Mouse (Mus musculus): ENCODE data around the gene Slc25a12.

The Slc25a12 gene

DNA sequence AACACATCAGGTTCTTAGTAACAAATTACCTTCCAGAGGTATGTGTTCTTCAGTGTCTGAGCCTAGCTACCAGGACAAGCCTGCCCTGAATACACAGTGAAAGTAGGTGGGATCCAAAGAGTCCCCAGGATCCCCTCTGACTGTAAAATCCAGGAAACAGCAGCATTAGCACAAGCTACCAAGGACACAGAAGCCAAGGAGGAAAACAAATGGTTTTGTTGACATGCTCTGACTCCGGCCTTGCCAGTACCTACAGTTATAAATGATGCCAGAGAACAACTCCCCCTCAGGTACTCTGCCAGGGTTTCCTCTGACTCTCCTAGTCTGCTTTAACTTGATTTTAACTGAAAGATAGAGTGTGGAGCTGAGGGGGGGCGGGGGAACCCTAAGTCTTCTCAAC is 18.0 kb downstream of the Slc25a12 start:
- DNase-seq, result no peak

- DNase-seq, result no peak
Measured at GRCm38 (mm10) chr2:71347732-71348490, 19.6 kb downstream of the Slc25a12 start.

DNA sequence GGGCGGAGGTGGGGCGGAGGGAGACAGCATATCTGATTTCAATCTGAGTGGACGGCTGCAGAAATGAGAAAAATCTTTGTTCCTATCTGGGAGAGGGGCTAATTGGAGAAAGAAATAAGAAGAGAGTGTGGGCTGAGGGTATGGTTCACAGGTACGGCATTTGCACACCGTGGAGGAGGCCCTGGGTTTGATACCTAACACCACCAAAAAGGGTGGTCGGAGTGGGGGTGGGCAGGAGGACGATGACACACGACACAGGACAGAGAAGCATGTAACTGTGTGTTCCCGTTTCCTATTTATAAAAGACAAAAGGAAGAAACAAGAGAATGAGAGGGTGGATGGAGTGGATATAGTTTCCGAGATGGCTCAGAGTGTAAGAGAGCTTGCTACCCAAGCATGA is 20.4 kb downstream of the Slc25a12 start:
- DNase-seq, result no peak

DNA sequence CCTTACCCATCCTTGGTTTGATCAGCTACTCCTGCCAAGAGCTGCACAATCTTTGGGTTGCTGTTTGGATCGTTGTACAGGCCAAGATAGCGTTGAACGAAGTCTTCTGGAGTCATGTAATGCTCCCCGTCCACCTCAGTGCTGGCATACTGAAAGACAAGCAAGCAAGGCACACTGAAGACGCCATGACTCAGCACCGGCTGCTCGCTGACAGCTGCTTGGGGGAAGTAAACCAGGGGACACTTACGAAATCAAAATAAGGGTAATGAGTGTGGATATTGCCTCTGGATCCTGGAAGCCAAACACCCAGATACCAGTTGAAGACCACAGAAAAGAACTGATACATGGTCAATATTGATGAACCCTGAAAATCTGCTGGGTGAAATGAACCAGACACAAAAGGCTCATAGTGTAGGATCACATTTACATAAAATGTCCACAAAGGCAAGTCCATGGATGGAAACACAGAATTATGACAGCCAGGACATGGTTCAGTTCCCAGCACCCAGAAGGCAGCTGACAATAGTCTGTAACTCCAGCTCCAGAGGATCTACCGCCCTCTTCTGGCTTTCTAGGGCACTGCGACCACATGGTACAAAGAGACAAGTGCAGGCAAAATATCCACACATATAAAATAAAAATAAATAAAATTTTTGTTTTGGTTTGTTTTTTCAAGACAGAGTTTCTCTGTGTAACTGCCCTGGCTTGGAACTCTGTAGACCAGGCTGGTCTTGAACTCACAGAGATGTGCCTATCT is 23.5 kb downstream of the Slc25a12 start:
- DNase-seq, result no peak

DNA sequence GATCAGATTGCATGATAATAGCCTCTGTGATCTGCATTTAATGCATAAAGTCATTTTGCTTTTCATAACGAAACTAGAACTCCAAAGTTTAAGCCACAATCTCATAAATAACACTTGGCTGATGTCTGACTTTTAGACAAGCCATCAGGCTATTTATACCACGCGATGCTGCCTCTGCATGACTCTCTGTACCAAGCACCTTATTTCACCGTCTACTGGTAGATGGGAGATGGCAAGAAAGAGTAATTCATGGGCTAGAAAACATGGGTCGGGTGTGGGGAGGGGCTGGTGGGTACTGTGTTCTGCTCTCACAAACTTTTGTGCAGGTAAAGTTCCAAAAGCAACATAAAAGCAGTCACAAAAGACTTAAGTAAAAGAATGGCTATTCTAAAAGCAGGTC is 27.4 kb downstream of the Slc25a12 start:
- DNase-seq, result no peak

DNA sequence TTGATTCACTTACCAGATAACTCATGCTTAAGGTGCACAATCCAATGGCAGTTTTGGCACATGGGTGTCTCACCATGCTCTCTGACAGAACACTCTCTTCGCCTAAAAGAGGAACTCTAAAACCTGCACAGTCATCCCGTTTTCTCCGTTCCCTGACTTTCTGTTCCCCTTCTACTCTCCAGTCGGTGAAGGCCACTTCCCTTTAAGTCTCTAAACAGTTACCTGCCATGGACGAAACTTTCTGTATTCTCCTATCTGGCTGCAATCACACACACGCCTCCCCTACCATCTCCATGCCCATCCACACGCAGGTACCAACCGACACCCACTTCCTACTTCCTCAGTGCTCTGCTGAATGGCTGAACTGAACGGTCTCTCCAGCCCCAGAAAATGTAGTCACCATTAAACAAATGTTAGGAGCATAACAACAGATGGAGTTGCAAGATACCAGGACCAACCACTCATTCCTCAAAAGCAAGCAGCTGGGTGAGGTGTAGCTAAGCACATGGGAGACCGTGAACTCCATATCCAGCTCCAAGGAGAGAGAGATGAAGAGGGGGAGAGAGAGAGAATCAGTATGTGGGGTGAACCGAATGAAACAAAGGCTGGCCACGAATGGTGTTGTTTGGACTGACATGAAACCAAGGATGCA is 29.3 kb downstream of the Slc25a12 start:
- DNase-seq, result peak in 1 of 2 experiments; percentile 5

DNA sequence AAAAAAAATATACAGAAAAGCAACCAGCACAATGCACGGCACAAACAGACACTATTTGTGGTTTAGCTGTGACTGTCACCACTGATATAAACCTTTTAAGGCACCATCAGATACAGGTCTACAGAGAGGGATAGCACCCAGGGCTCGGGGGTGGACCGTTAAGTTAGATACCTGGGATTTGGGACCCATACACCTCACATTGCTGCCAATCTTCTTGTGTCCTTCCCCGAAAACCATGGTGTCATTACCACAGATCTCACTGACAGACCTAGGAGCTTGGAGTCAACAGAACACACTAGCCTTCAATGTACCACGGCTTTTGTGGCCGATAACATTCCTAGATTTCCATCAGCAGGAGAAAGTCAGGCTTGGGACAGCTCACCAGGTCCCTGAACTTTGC is 30.9 kb downstream of the Slc25a12 start:
- DNase-seq, result peak in 1 of 2 experiments; percentile 17

GRCm38 (mm10) chr2:71336209-71336608 is 31.3 kb downstream of the Slc25a12 start:
- peak in 1 of 2 experiments; percentile 1 for DNase-seq

DNA sequence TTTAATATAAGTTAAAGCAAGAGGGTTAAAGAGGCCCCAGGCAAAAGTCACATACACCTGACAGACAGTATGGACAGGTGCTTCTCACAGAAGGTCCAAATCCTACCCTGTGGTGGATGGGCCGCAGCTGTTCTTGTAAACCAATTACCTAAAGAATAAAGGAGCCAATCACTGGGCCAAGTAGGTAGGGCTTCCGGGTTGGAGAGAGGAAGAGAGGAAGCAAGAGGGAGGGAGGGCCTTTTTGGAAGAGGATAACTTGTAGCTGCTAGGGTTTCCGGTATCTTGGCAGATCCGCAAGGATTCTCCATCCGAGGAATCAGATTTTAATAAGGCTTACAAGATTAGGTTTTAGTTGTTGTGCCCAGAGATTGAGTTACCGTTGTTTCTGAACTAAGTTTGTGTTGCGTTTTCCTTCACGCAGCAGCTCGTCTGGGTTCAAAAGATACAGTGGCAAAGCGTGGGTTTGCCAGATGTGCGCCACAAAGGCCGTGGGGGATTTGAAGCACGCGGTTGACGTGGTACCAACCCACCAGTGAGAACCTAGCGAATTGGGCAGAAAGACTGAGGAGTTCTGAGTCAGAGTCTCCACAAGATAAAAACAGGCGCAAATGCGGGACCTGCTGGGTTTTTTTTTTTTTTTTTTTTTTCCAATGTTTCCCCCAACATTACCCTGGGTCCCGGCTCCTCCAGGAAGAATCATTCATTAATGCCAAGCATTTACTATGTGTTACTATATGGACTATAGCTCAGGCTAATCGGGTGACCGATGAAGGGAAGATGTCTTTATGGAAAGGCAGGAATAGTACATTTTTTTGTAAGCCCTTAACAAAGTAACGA is 33.3 kb downstream of the Slc25a12 start:
- DNase-seq, result peak in 1 of 2 experiments; percentile 15

- no peak for DNase-seq
Measured at GRCm38 (mm10) chr2:71329761-71330160, 37.8 kb downstream of the Slc25a12 start.

DNA sequence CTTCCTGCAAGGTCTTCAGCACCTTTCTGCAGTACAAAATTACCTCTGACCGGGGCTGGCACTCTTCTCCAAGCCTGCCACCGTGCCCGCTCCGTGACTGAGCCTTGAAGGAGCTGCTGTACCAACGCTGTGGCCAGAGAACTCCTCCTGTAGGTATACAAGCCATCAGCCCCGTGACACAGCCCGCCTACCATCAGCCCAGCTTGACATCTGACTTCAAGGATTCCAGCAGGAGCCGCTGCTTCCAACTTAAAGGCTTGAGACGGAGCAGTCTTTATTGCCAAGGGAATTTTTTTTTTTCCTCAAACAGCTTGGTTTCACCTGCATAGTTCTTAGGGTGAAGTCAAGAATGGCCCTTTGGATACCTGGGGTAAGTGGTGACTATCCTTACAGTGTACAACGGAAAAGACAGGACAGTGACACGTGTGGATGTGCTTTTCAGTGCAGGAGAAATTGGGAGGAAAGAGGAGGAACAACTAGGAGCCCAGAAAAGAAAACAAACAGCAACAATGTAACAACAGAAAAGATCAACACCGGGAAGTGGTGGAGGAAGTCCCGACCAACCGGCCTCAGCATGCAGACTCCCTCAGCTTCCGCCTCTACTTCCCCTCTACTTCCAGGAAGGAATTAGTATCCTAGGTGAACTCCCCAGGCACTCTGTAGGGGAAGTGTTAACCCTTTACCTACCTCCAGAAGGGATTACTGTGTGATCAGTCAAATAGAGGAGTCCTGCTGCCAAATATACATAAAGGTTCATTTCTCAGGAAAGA is 39.0 kb downstream of the Slc25a12 start:
- DNase-seq, result no peak

DNA sequence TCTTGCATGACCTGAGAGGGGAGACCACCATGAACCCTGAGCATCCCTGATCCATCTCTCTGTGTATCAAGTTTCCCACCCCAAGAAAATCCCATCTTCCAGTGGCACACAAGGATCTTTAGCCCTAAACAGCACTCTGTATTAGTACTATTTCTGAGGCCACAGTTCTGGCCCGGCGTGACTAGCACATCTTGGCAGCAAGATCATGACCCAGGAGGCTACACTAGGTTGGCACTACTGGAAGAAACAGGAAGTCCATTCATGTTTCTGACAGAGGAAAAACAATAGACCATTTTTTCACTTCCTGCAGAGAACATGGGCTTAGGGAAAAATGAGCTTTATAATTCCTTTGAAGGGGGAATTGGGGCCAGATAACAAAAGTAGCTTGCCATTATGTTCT is 39.8 kb downstream of the Slc25a12 start:
- no peak for DNase-seq

DNA sequence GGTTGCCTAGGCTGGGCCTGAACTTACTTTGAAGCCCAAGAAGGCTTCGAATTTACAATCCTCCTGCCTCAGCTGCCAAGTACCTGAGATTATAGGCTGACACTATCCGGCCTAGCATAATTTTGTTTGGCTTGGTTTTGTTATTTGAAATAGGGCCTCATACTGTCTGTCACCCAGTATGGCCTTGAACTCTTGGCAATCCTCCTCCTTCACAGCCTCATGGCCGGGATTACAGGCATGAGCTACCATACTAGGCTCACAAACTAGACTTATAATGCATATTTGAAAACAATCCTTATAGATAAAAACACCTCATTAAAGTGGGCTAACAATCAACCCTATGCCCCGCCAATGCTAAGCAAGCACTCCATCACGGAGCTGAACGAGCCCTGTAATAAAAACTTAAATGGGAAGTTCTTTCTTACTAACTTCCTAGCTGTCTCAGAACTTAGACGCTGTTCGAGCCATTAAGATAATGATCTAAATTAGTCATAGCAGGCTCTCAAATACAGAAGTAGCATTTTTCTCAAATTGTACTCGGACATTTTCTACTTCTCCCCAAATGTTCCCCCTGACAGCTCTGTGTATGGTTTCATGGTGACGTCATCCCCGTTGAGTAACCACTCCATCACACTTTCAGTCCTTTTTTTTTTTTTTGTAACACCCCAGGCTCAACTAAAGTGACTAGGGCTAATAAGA is 40.6 kb downstream of the Slc25a12 start:
- DNase-seq, result no peak

- no peak for DNase-seq
Measured at GRCm38 (mm10) chr2:71323886-71324285, 43.7 kb downstream of the Slc25a12 start.

DNA sequence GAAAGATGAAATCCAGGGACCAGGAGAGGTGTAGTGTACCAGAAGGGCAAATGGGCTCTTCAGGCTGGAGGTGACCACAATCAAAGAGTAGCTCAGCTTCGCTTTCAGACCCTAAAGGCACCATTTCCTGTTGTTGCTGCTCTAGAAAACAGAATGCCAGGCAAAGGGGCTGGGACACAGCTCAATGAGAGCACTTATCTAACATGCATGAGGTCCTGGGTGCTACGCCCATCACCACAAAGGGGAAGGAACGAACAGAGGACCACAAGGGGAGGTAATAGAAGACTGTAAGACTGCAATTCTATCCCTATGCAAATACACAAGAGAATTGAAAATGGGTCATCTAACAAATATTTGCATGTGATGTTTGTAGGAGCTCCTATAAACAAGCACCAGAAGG is 46.1 kb downstream of the Slc25a12 start:
- DNase-seq, result no peak

GRCm38 (mm10) chr2:71316116-71316789 is 51.3 kb downstream of the Slc25a12 start:
- no peak for DNase-seq

DNA sequence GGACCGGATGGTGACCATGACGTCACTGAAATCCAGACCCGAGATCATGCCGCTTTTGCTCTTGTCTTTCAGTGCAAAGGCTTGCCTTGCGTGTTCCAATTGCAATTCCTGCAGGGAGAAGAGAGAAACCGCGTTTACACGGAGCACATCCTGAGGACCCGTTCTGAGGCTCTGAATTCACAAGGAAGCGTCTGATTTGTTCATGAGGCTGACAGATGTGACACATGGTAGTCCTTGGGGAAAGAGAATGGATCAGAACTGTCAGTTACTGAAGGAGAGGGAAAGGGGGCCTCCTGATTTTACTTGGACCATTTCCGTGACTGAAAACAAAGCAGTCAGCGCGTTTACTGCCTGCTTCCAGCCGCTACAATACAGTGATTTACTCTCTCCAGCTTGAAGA is 52.5 kb downstream of the Slc25a12 start:
- no peak for DNase-seq

- no peak for DNase-seq
Measured at GRCm38 (mm10) chr2:71314080-71314479, 53.5 kb downstream of the Slc25a12 start.

- no peak for DNase-seq
Measured at GRCm38 (mm10) chr2:71312067-71312466, 55.5 kb downstream of the Slc25a12 start.

DNA sequence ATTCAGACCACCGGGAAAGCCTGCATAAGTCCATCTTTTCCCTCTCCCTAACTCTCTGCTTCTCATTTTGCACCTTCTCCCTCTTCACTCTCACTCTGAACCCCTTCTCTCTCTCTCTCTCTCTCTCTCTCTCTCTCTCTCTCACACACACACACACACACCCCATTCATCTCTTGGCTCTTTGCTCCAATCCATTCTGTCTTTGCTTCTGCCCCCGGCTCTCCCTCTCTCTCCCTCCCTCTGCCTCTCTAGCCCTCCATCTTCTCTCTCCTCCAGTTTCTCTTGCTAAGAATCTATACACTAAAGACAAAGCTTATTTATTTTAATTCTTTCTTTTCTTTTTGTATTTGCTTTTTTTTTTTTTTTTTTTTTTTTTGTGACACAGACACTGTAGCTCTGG is 57.8 kb downstream of the Slc25a12 start:
- no peak for DNase-seq

DNA sequence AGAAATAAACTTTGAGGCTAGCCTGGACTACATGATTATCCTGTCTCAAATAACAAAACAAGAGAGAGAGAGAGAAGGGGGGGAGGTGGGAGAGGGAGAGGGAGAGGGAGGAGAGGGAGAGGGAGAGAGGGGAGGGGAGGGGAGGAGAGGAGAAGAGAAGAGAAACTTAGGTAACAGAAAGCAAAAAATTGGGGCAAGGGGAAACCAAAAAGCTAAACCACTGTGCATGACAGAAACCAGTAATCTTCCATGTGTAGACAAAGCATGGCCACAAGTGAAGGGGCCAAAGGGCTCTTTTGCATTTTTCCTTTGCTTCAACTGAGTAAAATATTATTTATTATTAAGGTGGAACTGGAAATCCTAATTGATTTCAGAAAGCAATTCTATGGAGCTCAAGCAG is 61.2 kb downstream of the Slc25a12 start:
- no peak for DNase-seq

Data from kidney, postnatal 25 days (tissue).